Mouse (Mus musculus): ENCODE data around the gene Mre11a.

Gene Mre11a

GRCm38 (mm10) chr9:14821396-14821795 lies 36.9 kb downstream of the Mre11a start:
- DNase-seq (ENCODE audit: low read depth, low spot score), result no peak

- DNase-seq (ENCODE audit: low read depth, low spot score), result no peak
These were observed 40.4 kb downstream of the Mre11a start for GRCm38 (mm10) chr9:14824840-14825239.

- no peak for DNase-seq (ENCODE audit: low read depth, low spot score)
These were observed 43.4 kb downstream of the Mre11a start for GRCm38 (mm10) chr9:14827875-14828274.

GRCm38 (mm10) chr9:14832046-14832445 lies 47.6 kb downstream of the Mre11a start:
- no peak for DNase-seq (ENCODE audit: low read depth, low spot score)

GRCm38 (mm10) chr9:14835335-14836075 lies 51.1 kb downstream of the Mre11a start:
- DNase-seq (ENCODE audit: low read depth, low spot score), result no peak

- DNase-seq (ENCODE audit: low read depth, low spot score), result no peak
These were observed 55.1 kb downstream of the Mre11a start for GRCm38 (mm10) chr9:14839527-14839926.

- no peak for DNase-seq (ENCODE audit: low read depth, low spot score)
These were observed 55.5 kb downstream of the Mre11a start for GRCm38 (mm10) chr9:14839970-14840369.

GRCm38 (mm10) chr9:14841878-14842761 lies 57.7 kb downstream of the Mre11a start:
- no peak for DNase-seq (ENCODE audit: low read depth, low spot score)

- DNase-seq (ENCODE audit: low read depth, low spot score), result no peak
These were observed 58.9 kb downstream of the Mre11a start for GRCm38 (mm10) chr9:14843311-14843857.

GRCm38 (mm10) chr9:14843901-14844300 lies 59.4 kb downstream of the Mre11a start:
- no peak for DNase-seq (ENCODE audit: low read depth, low spot score)

GRCm38 (mm10) chr9:14846428-14846827 lies 62.0 kb downstream of the Mre11a start:
- DNase-seq (ENCODE audit: low read depth, low spot score), result peak; percentile 43

GRCm38 (mm10) chr9:14848267-14848935 lies 63.9 kb downstream of the Mre11a start:
- no peak for DNase-seq (ENCODE audit: low read depth, low spot score)

- no peak for DNase-seq (ENCODE audit: low read depth, low spot score)
These were observed 70.1 kb downstream of the Mre11a start for GRCm38 (mm10) chr9:14854585-14854984.

GRCm38 (mm10) chr9:14856922-14857654 lies 72.6 kb downstream of the Mre11a start:
- no peak for DNase-seq (ENCODE audit: low read depth, low spot score)

GRCm38 (mm10) chr9:14858170-14858706 lies 73.8 kb downstream of the Mre11a start:
- no peak for DNase-seq (ENCODE audit: low read depth, low spot score)

- no peak for DNase-seq (ENCODE audit: low read depth, low spot score)
These were observed 74.3 kb downstream of the Mre11a start for GRCm38 (mm10) chr9:14858782-14859181.

- peak; percentile 65 for DNase-seq (ENCODE audit: low read depth, low spot score)
These were observed 75.6 kb downstream of the Mre11a start, which contains the start of gene Gpr83 for GRCm38 (mm10) chr9:14859868-14860639. TSS of gene Gpr83 (plus strand) at chr9:14860210.

GRCm38 (mm10) chr9:14863126-14863525 lies 78.7 kb downstream of the Mre11a start:
- DNase-seq (ENCODE audit: low read depth, low spot score), result no peak

GRCm38 (mm10) chr9:14864726-14865125 lies 80.3 kb downstream of the Mre11a start:
- no peak for DNase-seq (ENCODE audit: low read depth, low spot score)

GRCm38 (mm10) chr9:14866957-14867356 lies 82.5 kb downstream of the Mre11a start:
- peak; percentile 73 for DNase-seq (ENCODE audit: low read depth, low spot score)
